Mouse (Mus musculus) mesoderm, embryonic 11.5 days (tissue): ENCODE results near the gene Sema5a.

Experiments
- DNase-seq: peaks from one replicate; pipeline ENCODE4 v3.0.0-alpha.2; 2012; ENCODE audit warnings: low read depth, low spot score

Sema5a gene

GRCm38 (mm10) chr15:32300991-32301390, 56.4 kb downstream of the Sema5a start:
- no peak for DNase-seq

GRCm38 (mm10) chr15:32306557-32307243, 62.1 kb downstream of the Sema5a start:
- no peak for DNase-seq

GRCm38 (mm10) chr15:32310834-32311233, 66.2 kb downstream of the Sema5a start:
- DNase-seq = no peak

GRCm38 (mm10) chr15:32311287-32311686, 66.7 kb downstream of the Sema5a start:
- DNase-seq = no peak

GRCm38 (mm10) chr15:32317074-32317473, 72.5 kb downstream of the Sema5a start:
- DNase-seq = no peak

GRCm38 (mm10) chr15:32320739-32321138, 76.1 kb downstream of the Sema5a start:
- DNase-seq = no peak

- DNase-seq = no peak
These were observed 78.0 kb downstream of the Sema5a start for GRCm38 (mm10) chr15:32322455-32323220.

GRCm38 (mm10) chr15:32323224-32323623, 78.6 kb downstream of the Sema5a start:
- DNase-seq = no peak

- DNase-seq = no peak
These were observed 79.5 kb downstream of the Sema5a start for GRCm38 (mm10) chr15:32324105-32324504.

GRCm38 (mm10) chr15:32328370-32329004, 83.9 kb downstream of the Sema5a start:
- peak; percentile 40 for DNase-seq

GRCm38 (mm10) chr15:32329670-32330330, 85.2 kb downstream of the Sema5a start:
- no peak for DNase-seq

GRCm38 (mm10) chr15:32330427-32330826, 85.8 kb downstream of the Sema5a start:
- DNase-seq = no peak

GRCm38 (mm10) chr15:32331037-32331436, 86.4 kb downstream of the Sema5a start:
- no peak for DNase-seq

GRCm38 (mm10) chr15:32333456-32333855, 88.8 kb downstream of the Sema5a start:
- no peak for DNase-seq

GRCm38 (mm10) chr15:32337810-32338209, 93.2 kb downstream of the Sema5a start:
- no peak for DNase-seq

- no peak for DNase-seq
These were observed 94.2 kb downstream of the Sema5a start for GRCm38 (mm10) chr15:32338721-32339290.

- no peak for DNase-seq
These were observed 94.8 kb downstream of the Sema5a start for GRCm38 (mm10) chr15:32339426-32339825.

- DNase-seq = no peak
These were observed 96.8 kb downstream of the Sema5a start for GRCm38 (mm10) chr15:32341423-32341822.

GRCm38 (mm10) chr15:32343544-32343943, 98.9 kb downstream of the Sema5a start:
- no peak for DNase-seq

GRCm38 (mm10) chr15:32347315-32347714, 102.7 kb downstream of the Sema5a start:
- no peak for DNase-seq

- DNase-seq = no peak
These were observed 104.7 kb downstream of the Sema5a start for GRCm38 (mm10) chr15:32349276-32349675.

- DNase-seq = no peak
These were observed 108.4 kb downstream of the Sema5a start for GRCm38 (mm10) chr15:32352995-32353394.
